Mouse (Mus musculus) kidney, embryonic 15.5 days (tissue): ENCODE data around the gene Cryab. TPM values are rescaled to one million over a fixed set of nuclear protein-coding genes. Genes with fewer than 3 reads are reported as not detected.

Source experiments
- ATAC-seq: fragments of 200-750 bp; cut with Nextera tagmentation; replicated peaks from 2 replicates; pipeline ENCODE4 v1.8.0; 2017; ENCODE audit warnings: moderate TSS enrichment; ENCODE audit not compliant: low FRiP score
- H3K27ac ChIP-seq: fragments of 300-500 bp; sonication (generic); 2 replicates; pipeline ENCODE4 v1.5.1; 2015; ENCODE audit warnings: mild to moderate bottlenecking, inconsistent platforms
- H3K27me3 ChIP-seq: fragments of 300-500 bp; sonication (generic); 2 replicates; pipeline ENCODE4 v1.6.1; 2015; ENCODE audit warnings: inconsistent platforms
- H3K36me3 ChIP-seq: fragments of 300-500 bp; sonication (generic); 2 replicates; pipeline ENCODE4 v1.6.1; 2015; ENCODE audit warnings: inconsistent platforms
- H3K4me1 ChIP-seq: fragments of 300-500 bp; sonication (generic); 2 replicates; pipeline ENCODE4 v1.6.1; 2015; ENCODE audit warnings: inconsistent platforms
- H3K4me2 ChIP-seq: fragments of 300-500 bp; sonication (generic); 2 replicates; pipeline ENCODE4 v1.6.1; 2015; ENCODE audit warnings: moderate library complexity, mild to moderate bottlenecking, inconsistent platforms
- H3K4me3 ChIP-seq: fragments of 300-500 bp; sonication (generic); replicated peaks from 2 replicates; pipeline ENCODE4 v1.5.1; 2015; ENCODE audit warnings: mild to moderate bottlenecking, inconsistent platforms
- H3K9ac ChIP-seq: fragments of 300-500 bp; sonication (generic); 2 replicates; pipeline ENCODE4 v1.6.1; 2015; ENCODE audit warnings: mild to moderate bottlenecking, inconsistent platforms
- H3K9me3 ChIP-seq: fragments of 300-500 bp; sonication (generic); replicated peaks from 2 replicates; pipeline ENCODE4 v1.6.1; 2016; ENCODE audit warnings: inconsistent platforms
- WGBS: fragments of 180-500 bp; shearing (Covaris S2); methylation state at CpG from one replicate; pipeline ENCODE4 v1.1.7; 2015; ENCODE audit warnings: mixed read lengths; 5-methylcytosine and 5-hydroxymethylcytosine counted together
- polyA plus RNA-seq: library from polyadenylated mRNA; unstranded; fragments of >200 nt; fragmentation: Nextera tagmentation; extraction: Ambion mirVana; gene quantifications from 2 replicates; pipeline ENCODE4 v1.2.1, GENCODE M21; 2015

The Cryab gene
- polyA plus RNA-seq, 1 experiment from 2014 or later: 53.1 TPM

DNA sequence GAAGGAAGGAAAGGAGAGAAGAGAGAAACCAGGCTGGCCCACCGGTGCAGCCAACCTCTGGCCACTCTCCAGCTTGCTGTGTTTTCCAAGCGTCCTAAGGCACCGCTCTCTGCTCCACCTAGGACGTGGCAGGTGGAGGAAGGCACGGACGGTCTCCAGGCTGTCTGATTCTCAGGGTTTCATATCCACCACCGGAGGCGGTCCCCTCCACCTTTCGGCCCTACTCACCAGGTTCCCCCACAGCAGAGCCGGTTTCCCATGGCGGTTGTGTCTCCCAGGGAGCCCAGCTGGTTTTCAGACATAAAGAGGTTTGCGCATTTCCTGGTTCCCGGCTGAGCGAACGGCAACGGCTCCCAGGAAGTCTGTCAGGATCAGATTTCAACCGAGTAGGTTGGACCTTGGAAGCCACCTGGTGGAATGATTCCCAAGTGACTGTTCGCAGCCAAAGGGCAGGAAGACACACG is 4.9 kb upstream of the Cryab start, which contains the start of gene 2310030G06Rik:
2310030G06Rik (minus strand) TSS at position 323 of the 464 bp plus-strand sequence.
- 1% methylated on average over 19 of the region's 19 CpGs for WGBS
- Histone ChIP-seq H3K9me3 (no peaks in the 10 kb centered on the region), H3K4me1 (0 out of 2 replicates have a peak, but pooled peaks cover 4% of the 10 kb centered on the region), H3K27ac (peak within 1 kb of the TSS; percentile 89), H3K27me3 (no peaks in the 10 kb centered on the region), H3K9ac (peak within 1 kb of the TSS; percentile 60), H3K4me2 (peak within 1 kb of the TSS; percentile 77), H3K4me3 (peak within 1 kb of the TSS; percentile 54), H3K36me3 (no peaks in the 10 kb centered on the region)
- peak; percentile 88 for ATAC-seq

DNA sequence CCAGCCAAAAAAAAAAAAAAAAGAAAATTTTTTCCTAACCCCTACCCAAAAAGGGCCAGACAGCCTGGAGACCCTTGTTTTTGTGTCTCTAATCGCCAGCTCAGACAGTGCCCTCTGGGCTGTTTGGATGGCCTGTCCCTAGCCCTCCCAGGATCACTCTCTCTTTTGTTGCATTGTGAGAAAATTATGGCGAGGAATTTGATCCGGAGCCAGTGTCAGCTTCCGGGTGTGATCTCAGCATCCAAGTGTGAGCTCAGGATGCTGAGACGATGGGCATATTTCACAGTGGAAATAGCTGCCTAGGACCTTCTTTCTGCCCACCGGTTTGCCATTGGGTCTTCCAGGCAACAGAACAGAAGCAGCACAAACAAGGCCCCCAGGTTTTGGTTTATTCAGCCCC is 419 bp upstream of the Cryab start:
- Histone ChIP-seq H3K27ac (no peak overlapping the region), H3K36me3 (no peaks in the 10 kb centered on the region), H3K9ac (no peak overlapping the region), H3K4me1 (peaks cover 25% of the 10 kb centered on the region), H3K9me3 (no peaks in the 10 kb centered on the region), H3K4me3 (no peak overlapping the region), H3K27me3 (no peaks in the 10 kb centered on the region), H3K4me2 (no peak overlapping the region)
- no peak for ATAC-seq
- WGBS: 63% methylated on average over 6 of the region's 6 CpGs

DNA sequence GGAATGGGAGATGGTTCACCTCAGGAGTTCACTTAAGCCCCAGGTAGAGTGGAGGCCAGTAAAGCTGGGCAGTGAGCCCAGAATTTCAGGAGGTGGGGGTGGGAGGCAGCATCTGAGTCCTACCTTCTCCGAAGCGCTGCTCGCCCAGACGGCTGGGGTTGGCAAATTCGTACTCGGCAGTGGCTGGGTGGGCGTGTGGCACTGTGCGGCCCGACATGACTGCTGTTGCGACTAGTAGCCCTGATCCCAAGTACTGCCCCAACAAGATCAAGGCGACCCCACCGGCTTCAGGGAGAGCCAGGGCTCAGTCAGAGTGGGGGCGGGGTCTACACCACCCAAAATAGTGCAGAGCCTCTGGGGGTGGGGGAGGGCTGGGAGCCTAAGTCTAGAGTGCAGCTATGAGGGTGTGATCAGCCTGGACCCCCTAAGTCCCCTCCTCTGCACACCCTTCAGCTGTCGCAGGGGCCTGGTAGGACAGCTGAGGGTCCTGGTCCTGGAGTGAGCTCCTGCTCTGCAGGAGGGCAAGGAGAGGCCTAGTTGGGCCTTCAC is 1.0 kb downstream of the Cryab start, which contains the start of gene Hspb2:
Hspb2 (minus strand) TSS at position 301 of the 549 bp plus-strand sequence.
- Histone ChIP-seq H3K4me2 (peak within 1 kb of the TSS; percentile 39), H3K9ac (no peak within 1 kb of the TSS), H3K4me1 (peaks cover 21% of the 10 kb centered on the region), H3K27me3 (no peaks in the 10 kb centered on the region), H3K9me3 (no peaks in the 10 kb centered on the region), H3K36me3 (no peaks in the 10 kb centered on the region), H3K4me3 (peak within 1 kb of the TSS; percentile 23), H3K27ac (peak within 1 kb of the TSS; percentile 72)
- 78% methylated on average over 14 of the region's 14 CpGs for WGBS
- ATAC-seq: peak; percentile 35; the same call in 1 of the 2 replicates

DNA sequence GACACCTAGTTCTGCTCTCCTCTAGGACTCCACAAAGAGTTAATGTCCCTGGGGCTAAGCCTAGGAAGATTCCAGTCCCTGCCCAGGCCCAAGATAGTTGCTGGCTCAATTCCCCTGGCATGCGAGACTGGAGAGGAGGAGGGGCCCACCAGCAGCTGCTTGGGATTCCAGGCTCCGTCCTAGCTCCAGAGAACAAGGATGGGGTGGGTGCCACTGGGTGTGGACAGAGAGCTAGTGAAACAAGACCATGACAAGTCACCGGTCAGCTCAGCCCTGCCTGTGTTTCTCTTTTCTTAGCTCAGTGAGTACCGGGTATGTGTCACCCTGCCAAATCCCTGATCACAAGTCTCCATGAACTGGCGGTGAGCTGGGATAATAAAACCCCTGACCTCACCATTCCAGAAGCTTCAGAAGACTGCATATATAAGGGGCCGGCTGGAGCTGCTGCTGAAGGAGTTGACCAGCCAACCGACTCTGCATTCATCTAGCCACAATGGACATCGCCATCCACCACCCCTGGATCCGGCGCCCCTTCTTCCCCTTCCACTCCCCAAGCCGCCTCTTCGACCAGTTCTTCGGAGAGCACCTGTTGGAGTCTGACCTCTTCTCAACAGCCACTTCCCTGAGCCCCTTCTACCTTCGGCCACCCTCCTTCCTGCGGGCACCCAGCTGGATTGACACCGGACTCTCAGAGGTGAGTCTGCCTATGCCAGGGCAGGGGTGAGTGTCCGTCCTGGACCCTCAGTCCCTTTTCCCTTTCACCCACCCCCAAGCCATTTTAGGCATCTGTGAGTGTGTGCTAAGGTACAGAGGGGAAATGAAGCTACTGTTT is 1.9 kb downstream of the Cryab start:
- peak overlapping the region; percentile 39 for H3K4me2 ChIP-seq
- H3K4me1 ChIP-seq: peaks cover 21% of the 10 kb centered on the region
- peak overlapping the region; percentile 72 for H3K27ac ChIP-seq
- no peaks in the 10 kb centered on the region for H3K36me3 ChIP-seq
- no peak overlapping the region for H3K9ac ChIP-seq
- H3K4me3 ChIP-seq: peak overlapping the region; percentile 23
- peak; percentile 86 for ATAC-seq
- H3K27me3 ChIP-seq: no peaks in the 10 kb centered on the region
- WGBS: 49% methylated on average over 17 of the region's 17 CpGs
- no peaks in the 10 kb centered on the region for H3K9me3 ChIP-seq

DNA sequence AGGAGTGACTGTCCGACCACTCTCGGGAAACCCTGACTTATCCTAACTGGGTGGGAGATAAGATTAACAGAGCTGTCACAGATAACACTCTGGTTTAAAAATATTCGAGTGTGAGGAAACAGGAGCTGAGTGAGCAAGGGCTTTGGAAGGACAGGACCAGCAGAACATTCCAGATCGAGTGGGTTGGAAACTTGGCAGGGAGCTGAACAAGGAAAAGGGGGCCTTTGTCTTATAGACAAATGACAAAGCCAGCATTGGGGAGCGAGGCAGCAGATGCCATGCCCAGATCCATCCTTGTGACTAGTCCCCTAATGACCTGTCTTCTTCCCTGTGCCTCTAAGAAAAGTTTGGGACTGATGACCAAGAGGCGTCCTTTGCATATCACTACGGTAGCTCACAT is 2.8 kb downstream of the Cryab start:
- Histone ChIP-seq H3K4me2 (peak overlapping the region; percentile 39), H3K4me3 (no peak overlapping the region; the same call in 1 of the 2 replicates)

DNA sequence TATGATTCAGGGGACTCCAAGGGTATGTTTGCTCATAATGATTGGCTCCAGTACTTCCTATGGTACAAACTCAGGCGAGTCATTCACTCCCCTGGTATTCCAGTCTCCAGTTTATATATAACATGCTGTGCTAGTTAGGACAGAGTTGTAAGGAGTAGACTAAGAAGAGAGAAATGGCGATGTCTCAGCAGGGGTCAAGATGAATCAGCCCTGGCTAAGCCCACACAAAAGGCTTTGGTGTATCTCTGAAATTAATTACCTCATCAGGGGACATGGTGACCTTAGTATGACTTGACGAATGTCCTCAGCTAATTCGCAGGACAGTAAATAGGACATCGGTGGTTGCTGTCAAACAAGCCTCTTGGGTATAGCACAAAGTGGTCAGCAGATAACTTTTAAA is 5.6 kb downstream of the Cryab start:
- no peaks in the 10 kb centered on the region for H3K36me3 ChIP-seq
- WGBS: 61% methylated on average over 5 of the region's 5 CpGs
- no peak for ATAC-seq
- peaks cover 17% of the 10 kb centered on the region for H3K4me1 ChIP-seq
- no peak overlapping the region for H3K9ac ChIP-seq
- H3K4me2 ChIP-seq: no peak overlapping the region
- H3K27ac ChIP-seq: no peak overlapping the region
- H3K4me3 ChIP-seq: no peak overlapping the region
- no peaks in the 10 kb centered on the region for H3K27me3 ChIP-seq
- H3K9me3 ChIP-seq: no peaks in the 10 kb centered on the region

More for the DNA sequence above, 2.8 kb downstream of the Cryab start:
- Histone ChIP-seq H3K4me1 (peaks cover 21% of the 10 kb centered on the region), H3K9me3 (no peaks in the 10 kb centered on the region), H3K9ac (no peak overlapping the region), H3K27ac (0 out of 2 replicates have a peak overlapping the region, but pooled peaks have one; percentile 72), H3K36me3 (no peaks in the 10 kb centered on the region), H3K27me3 (no peaks in the 10 kb centered on the region)
- WGBS: 66% methylated on average over 7 of the region's 7 CpGs
- ATAC-seq: no peak

GRCm38 (mm10) chr9:50761520-50762243 is 10.6 kb downstream of the Cryab start:
- Histone ChIP-seq H3K27me3 (no peaks in the 10 kb centered on the region), H3K9ac (no peak overlapping the region), H3K4me2 (no peak overlapping the region), H3K9me3 (no peaks in the 10 kb centered on the region), H3K27ac (no peak overlapping the region), H3K36me3 (0 out of 2 replicates have a peak, but pooled peaks cover 5% of the 10 kb centered on the region), H3K4me3 (no peak overlapping the region), H3K4me1 (peaks cover 1% of the 10 kb centered on the region; the same call in 1 of the 2 replicates)
- no peak for ATAC-seq
- 68% methylated on average over 6 of the region's 6 CpGs for WGBS

DNA sequence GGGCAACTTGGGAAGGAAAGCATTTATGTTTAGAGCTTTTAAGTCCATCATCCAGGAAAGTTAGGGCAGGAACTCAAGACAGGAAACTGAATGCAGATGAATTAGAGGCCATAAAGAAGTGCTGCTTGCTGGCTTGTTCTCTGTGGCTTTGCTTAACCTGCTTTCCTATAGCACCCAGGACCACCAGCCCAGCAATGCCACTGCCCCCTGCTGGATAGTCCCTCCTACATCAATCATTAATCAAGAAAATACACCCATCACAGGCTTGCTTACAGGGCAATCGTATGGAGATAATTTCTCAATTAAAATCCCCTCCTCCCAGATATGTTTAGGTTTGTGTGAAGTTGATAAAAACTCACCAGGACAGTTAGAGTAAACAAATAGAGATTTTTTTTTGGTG is 12.2 kb downstream of the Cryab start:
- no peak overlapping the region for H3K4me2 ChIP-seq
- H3K36me3 ChIP-seq: 0 out of 2 replicates have a peak, but pooled peaks cover 5% of the 10 kb centered on the region
- no peaks in the 10 kb centered on the region for H3K27me3 ChIP-seq
- 57% methylated on average over 1 of the region's 1 CpGs for WGBS
- no peak for ATAC-seq
- no peak overlapping the region for H3K27ac ChIP-seq
- no peaks in the 10 kb centered on the region for H3K9me3 ChIP-seq
- H3K9ac ChIP-seq: no peak overlapping the region
- H3K4me1 ChIP-seq: peaks cover 10% of the 10 kb centered on the region
- no peak overlapping the region for H3K4me3 ChIP-seq

GRCm38 (mm10) chr9:50767531-50768106 is 16.5 kb downstream of the Cryab start:
- H3K27ac ChIP-seq: peak overlapping the region; percentile 95
- H3K9ac ChIP-seq: peak overlapping the region; percentile 51
- peak overlapping the region; percentile 60 for H3K4me3 ChIP-seq
- no peaks in the 10 kb centered on the region for H3K27me3 ChIP-seq
- H3K9me3 ChIP-seq: no peaks in the 10 kb centered on the region
- no peak; the same call in 1 of the 2 replicates for ATAC-seq
- 7% methylated on average over 17 of the region's 17 CpGs for WGBS
- H3K36me3 ChIP-seq: peaks cover 16% of the 10 kb centered on the region
- peaks cover 21% of the 10 kb centered on the region for H3K4me1 ChIP-seq
- peak overlapping the region; percentile 74 for H3K4me2 ChIP-seq

DNA sequence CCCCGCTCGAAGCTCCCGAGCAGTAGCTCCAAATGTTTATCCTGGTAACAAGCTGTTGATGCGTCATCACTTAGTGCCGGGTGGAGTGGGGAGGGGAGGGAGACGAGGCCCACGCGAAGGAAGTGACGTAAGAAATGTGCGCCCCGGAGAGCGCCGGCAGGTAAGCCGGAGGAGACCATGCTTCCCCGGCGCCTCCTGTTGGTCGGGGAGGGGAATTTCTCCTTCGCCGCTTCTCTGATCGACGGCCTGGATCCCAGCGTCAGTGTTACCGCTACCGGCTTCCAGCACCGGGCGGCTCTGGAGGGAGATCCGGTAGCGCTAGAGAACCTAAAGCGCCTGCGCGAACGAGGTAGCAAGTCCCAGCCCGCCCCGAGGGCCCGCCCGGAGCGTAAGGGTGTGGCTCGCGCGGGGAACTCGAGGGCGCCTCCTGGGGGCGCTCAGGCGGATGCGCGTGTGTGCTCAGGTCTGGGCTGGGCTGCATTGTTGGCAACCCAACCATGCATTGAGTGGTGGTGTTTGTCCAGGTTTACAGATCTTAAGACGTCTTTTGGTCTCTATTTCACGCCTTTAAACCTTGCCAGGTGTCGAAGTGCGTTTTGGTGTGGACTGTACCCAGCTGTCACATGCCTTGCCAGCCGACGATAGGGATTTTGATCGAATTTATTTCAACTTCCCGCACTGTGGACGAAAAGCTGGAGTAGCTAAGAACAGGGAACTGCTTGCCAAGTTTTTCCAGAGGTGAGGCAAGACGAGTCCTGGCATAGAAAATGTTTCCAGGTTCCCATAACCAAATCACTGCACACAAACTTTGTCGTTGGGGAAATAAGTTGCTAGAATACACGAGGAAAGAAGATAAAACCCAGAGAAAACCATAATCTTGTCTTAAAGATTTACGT is 17.2 kb downstream of the Cryab start, which contains the start of gene Fdxacb1:
Fdxacb1 (plus strand) TSS at position 130 of the 896 bp plus-strand sequence.
- WGBS: 3% methylated on average over 59 of the region's 59 CpGs
- no peaks in the 10 kb centered on the region for H3K27me3 ChIP-seq
- peak within 1 kb of the TSS; percentile 74 for H3K4me2 ChIP-seq
- H3K9ac ChIP-seq: peak within 1 kb of the TSS; percentile 51
- peak within 1 kb of the TSS; percentile 60 for H3K4me3 ChIP-seq
- ATAC-seq: peak; percentile 98
- no peaks in the 10 kb centered on the region for H3K9me3 ChIP-seq
- H3K27ac ChIP-seq: peak within 1 kb of the TSS; percentile 95
- H3K4me1 ChIP-seq: peaks cover 21% of the 10 kb centered on the region
- H3K36me3 ChIP-seq: peaks cover 16% of the 10 kb centered on the region
